Mouse (Mus musculus) liver, postnatal 0 days (tissue): ENCODE data around the gene Arhgap22.

Source experiments
- CTCF ChIP-seq: sonication (generic); IDR thresholded peaks from 2 replicates; pipeline ENCODE4 v1.5.1; 2016; ENCODE audit warnings: antibody characterized with exemption, low read depth
- EP300 ChIP-seq: IDR thresholded peaks from 2 replicates; pipeline ENCODE4 v1.6.1; 2016; ENCODE audit warnings: antibody characterized with exemption, low read depth, mild to moderate bottlenecking

- TF ChIP-seq CTCF (no peak), EP300 (no peak)
Measured at GRCm38 (mm10) chr14:33362122-33362521, 148.3 kb downstream of the Arhgap22 start.
